Mouse (Mus musculus): ENCODE measurements around the gene Zbtb48. TPM values are rescaled to one million over a fixed set of nuclear protein-coding genes. Genes with fewer than 3 reads are reported as not detected.

The Zbtb48 gene
- polyA plus RNA-seq, 1 experiment from 2014 or later: 18.1 TPM

DNA sequence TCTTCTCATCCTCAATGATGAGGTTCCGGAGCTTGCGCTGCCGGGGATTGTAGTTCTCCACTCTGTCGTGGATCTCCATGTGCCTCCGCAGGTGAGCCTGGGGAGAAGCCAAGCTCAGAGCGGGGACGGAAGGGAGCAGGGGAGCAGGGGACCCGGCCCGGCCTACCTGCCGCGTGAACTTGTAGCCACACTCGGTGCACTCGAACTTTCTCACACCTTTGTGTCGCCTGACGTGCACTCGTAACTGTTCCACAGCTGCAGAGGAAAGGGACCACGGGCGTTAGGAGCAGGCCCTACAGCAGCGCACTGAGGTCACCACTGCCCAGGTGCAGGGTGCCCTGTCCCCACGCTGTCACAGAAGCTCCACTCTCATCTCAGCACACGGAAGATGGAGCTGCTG, 7.4 kb downstream of the Zbtb48 start:
- Histone ChIP-seq H3K4me3 (ENCODE audit: low read length) (no peak overlapping the region), H3K36me3 (ENCODE audit: control insufficient read depth, insufficient read depth, low read length) (peaks cover 38% of the 10 kb centered on the region), H3K4me2 (ENCODE audit: low read length) (no peak overlapping the region), H3K9me3 (ENCODE audit: control insufficient read depth, low read length) (no peaks in the 10 kb centered on the region), H3K9ac (ENCODE audit: low read depth, low read length) (no peak overlapping the region), H3K27ac (ENCODE audit: low read depth, low read length) (no peak overlapping the region), H3K4me1 (ENCODE audit: control insufficient read depth, insufficient read depth, low read depth, low read length) (peaks cover 6% of the 10 kb centered on the region), H3K27me3 (replicated peaks; ENCODE audit: control insufficient read depth, insufficient read depth, low read length) (no peaks in the 10 kb centered on the region)
- WGBS: 90% methylated on average over 21 of the region's 21 CpGs
- ATAC-seq: no peak

DNA sequence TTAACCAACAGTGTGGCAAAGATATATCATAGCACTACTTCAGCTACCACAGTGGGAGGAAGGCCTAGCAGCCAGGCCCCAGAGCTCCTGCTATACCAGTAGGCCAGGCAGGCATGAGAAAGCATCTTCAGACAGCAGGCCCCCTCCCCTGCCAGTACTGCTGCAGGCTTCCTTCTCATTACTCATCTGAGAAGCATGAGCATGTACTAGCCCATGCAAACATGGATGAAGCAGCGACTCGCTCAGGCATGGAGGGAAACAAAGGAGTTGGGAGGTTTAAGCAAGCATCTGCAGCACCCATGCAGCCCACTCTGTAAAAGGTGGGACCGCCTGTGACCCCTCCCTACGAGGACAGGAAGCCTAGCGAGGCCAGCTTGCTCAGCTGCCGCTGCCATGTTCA, 8.4 kb downstream of the Zbtb48 start:
- WGBS: 89% methylated on average over 6 of the region's 6 CpGs
- no peaks in the 10 kb centered on the region for H3K9me3 ChIP-seq (ENCODE audit: control insufficient read depth, low read length)
- no peak overlapping the region for H3K4me2 ChIP-seq (ENCODE audit: low read length)
- H3K27me3 ChIP-seq (replicated peaks; ENCODE audit: control insufficient read depth, insufficient read depth, low read length): no peaks in the 10 kb centered on the region
- no peak overlapping the region for H3K4me3 ChIP-seq (ENCODE audit: low read length)
- H3K9ac ChIP-seq (ENCODE audit: low read depth, low read length): no peak overlapping the region
- peaks cover 39% of the 10 kb centered on the region for H3K36me3 ChIP-seq (ENCODE audit: control insufficient read depth, insufficient read depth, low read length)
- no peak overlapping the region for H3K27ac ChIP-seq (ENCODE audit: low read depth, low read length)
- H3K4me1 ChIP-seq (ENCODE audit: control insufficient read depth, insufficient read depth, low read depth, low read length): no peaks in the 10 kb centered on the region; the same call in 1 of the 2 replicates
- no peak for ATAC-seq

DNA sequence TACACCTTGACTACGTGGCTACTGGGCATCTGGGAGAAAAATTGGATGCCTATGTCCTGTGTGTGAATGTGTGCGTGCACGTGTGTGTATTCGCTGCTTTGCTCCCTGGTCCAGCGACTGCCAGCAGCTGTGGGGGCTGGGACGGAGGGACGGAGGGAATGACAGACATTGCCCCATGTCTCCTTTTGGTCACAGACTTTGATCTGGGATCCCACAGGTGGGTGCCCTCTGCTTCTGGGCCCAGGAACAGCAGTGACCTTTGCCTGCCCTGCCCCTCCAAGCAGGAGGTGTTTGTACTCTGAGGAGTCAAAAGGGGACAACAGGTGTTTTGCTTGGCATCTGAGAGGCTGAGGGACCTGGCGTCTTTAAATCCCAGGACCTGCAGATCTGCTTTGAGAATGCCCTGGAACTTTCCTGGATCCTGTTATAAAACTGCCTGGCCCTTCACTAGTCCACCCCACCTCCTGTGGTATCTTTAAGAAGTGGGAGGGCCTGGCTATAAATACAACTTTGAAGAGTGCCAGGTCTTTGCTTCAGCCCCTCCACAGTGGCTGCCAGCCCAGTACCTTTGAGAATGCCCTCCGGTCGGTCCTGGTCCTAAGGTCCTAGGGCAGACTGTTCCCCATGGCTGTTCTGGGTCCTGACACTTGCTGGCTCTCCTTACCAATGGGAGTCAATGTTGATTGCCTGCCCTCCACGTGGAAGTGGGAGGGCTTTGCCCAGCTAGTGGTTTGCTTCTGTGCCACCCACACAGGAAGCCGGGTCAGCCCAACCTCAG, 14.2 kb downstream of the Zbtb48 start:
- Histone ChIP-seq H3K9me3 (ENCODE audit: control insufficient read depth, low read length) (no peaks in the 10 kb centered on the region), H3K27me3 (replicated peaks; ENCODE audit: control insufficient read depth, insufficient read depth, low read length) (no peaks in the 10 kb centered on the region; the same call in none of the 2 replicates), H3K36me3 (ENCODE audit: control insufficient read depth, insufficient read depth, low read length) (peaks cover 11% of the 10 kb centered on the region; the same call in 1 of the 2 replicates), H3K4me1 (ENCODE audit: control insufficient read depth, insufficient read depth, low read depth, low read length) (peaks cover 20% of the 10 kb centered on the region), H3K27ac (ENCODE audit: low read depth, low read length) (no peak overlapping the region), H3K9ac (ENCODE audit: low read depth, low read length) (no peak overlapping the region), H3K4me2 (ENCODE audit: low read length) (no peak overlapping the region), H3K4me3 (ENCODE audit: low read length) (no peak overlapping the region)
- no peak for ATAC-seq
- 89% methylated on average over 12 of the region's 12 CpGs for WGBS

GRCm38 (mm10) chr4:152012109-152012508, 15.4 kb downstream of the Zbtb48 start:
- no peaks in the 10 kb centered on the region; the same call in none of the 2 replicates for H3K27me3 ChIP-seq (replicated peaks; ENCODE audit: control insufficient read depth, insufficient read depth, low read length)
- no peak overlapping the region for H3K27ac ChIP-seq (ENCODE audit: low read depth, low read length)
- peaks cover 29% of the 10 kb centered on the region for H3K4me1 ChIP-seq (ENCODE audit: control insufficient read depth, insufficient read depth, low read depth, low read length)
- H3K36me3 ChIP-seq (ENCODE audit: control insufficient read depth, insufficient read depth, low read length): peaks cover 11% of the 10 kb centered on the region; the same call in 1 of the 2 replicates
- no peak for ATAC-seq
- WGBS: 95% methylated on average over 16 of the region's 16 CpGs
- H3K9ac ChIP-seq (ENCODE audit: low read depth, low read length): no peak overlapping the region
- no peaks in the 10 kb centered on the region for H3K9me3 ChIP-seq (ENCODE audit: control insufficient read depth, low read length)
- H3K4me3 ChIP-seq (ENCODE audit: low read length): no peak overlapping the region
- H3K4me2 ChIP-seq (ENCODE audit: low read length): no peak overlapping the region

- Histone ChIP-seq H3K4me1 (ENCODE audit: control insufficient read depth, insufficient read depth, low read depth, low read length) (peaks cover 29% of the 10 kb centered on the region), H3K36me3 (ENCODE audit: control insufficient read depth, insufficient read depth, low read length) (peaks cover 11% of the 10 kb centered on the region; the same call in 1 of the 2 replicates), H3K27ac (ENCODE audit: low read depth, low read length) (no peak overlapping the region), H3K27me3 (replicated peaks; ENCODE audit: control insufficient read depth, insufficient read depth, low read length) (peaks cover 7% of the 10 kb centered on the region), H3K9me3 (ENCODE audit: control insufficient read depth, low read length) (no peaks in the 10 kb centered on the region), H3K4me2 (ENCODE audit: low read length) (peak overlapping the region; percentile 99), H3K9ac (ENCODE audit: low read depth, low read length) (peak overlapping the region; percentile 74), H3K4me3 (ENCODE audit: low read length) (peak overlapping the region; percentile 78)
- WGBS: 81% methylated on average over 8 of the region's 8 CpGs
- ATAC-seq: no peak
Measured at GRCm38 (mm10) chr4:152011171-152011760, 16.2 kb downstream of the Zbtb48 start.

DNA sequence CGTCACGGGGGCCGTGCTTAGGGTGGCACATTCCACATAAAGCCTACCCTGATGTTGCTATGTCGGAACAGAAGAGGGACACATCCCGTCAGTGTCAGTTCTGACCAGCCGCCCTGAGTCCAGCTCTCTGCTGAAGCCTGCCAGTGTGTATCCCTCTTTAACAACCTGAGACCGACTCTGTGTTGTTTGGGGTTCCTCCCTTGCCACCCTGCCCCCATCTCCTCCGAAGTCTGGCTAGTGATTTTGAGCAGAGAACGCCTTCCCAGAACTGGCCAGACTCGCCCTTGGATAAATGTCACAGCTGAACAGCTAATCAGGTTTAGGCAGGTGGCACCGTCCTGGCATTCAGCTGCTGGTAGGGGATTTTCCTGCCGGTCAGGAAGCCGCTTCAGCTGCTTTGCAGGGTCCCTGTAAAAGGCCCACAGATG, 16.8 kb downstream of the Zbtb48 start:
- H3K36me3 ChIP-seq (ENCODE audit: control insufficient read depth, insufficient read depth, low read length): peaks cover 9% of the 10 kb centered on the region; the same call in 1 of the 2 replicates
- H3K4me3 ChIP-seq (ENCODE audit: low read length): peak overlapping the region; percentile 78
- peak overlapping the region; percentile 99 for H3K4me2 ChIP-seq (ENCODE audit: low read length)
- H3K4me1 ChIP-seq (ENCODE audit: control insufficient read depth, insufficient read depth, low read depth, low read length): peaks cover 29% of the 10 kb centered on the region
- H3K9me3 ChIP-seq (ENCODE audit: control insufficient read depth, low read length): no peaks in the 10 kb centered on the region
- WGBS: 10% methylated on average over 13 of the region's 13 CpGs
- ATAC-seq: no peak
- peak overlapping the region; percentile 74 for H3K9ac ChIP-seq (ENCODE audit: low read depth, low read length)
- H3K27ac ChIP-seq (ENCODE audit: low read depth, low read length): no peak overlapping the region
- H3K27me3 ChIP-seq (replicated peaks; ENCODE audit: control insufficient read depth, insufficient read depth, low read length): peaks cover 8% of the 10 kb centered on the region

DNA sequence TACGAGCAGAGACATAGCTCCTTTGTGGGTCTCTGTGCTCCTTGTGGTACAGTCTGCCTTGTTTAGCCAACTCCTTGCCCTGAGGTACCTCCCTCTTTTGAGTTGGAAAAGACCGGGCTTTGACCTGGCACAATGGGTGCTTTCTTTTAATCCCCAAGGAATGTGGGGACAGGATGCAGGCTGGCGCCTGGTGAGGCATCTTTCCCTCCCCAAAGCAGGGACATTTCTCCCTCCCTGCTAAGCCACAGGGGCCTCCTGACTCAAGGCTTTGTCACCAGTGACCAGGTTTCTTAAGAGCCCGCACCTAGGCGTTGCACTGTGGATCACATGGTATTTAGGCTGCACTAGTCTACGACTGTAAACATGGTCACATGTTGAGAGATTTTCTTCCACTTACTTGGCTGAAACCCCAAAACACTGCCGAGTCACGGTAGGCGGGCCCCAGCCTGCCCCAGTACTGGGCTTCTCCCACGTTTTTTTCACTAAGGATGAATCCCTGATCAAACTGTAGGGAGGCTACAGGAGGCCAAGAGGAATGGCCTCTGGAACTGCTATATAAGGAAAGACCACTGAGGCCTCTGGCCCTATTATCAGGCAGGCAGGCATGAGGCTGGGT, 17.3 kb downstream of the Zbtb48 start:
- H3K9ac ChIP-seq (ENCODE audit: low read depth, low read length): peak overlapping the region; percentile 74
- peaks cover 29% of the 10 kb centered on the region for H3K4me1 ChIP-seq (ENCODE audit: control insufficient read depth, insufficient read depth, low read depth, low read length)
- WGBS: 2% methylated on average over 10 of the region's 10 CpGs
- peak overlapping the region; percentile 78 for H3K4me3 ChIP-seq (ENCODE audit: low read length)
- peak overlapping the region; percentile 99 for H3K4me2 ChIP-seq (ENCODE audit: low read length)
- peaks cover 4% of the 10 kb centered on the region; the same call in 1 of the 2 replicates for H3K36me3 ChIP-seq (ENCODE audit: control insufficient read depth, insufficient read depth, low read length)
- H3K27me3 ChIP-seq (replicated peaks; ENCODE audit: control insufficient read depth, insufficient read depth, low read length): peaks cover 8% of the 10 kb centered on the region
- H3K9me3 ChIP-seq (ENCODE audit: control insufficient read depth, low read length): no peaks in the 10 kb centered on the region
- no peak overlapping the region for H3K27ac ChIP-seq (ENCODE audit: low read depth, low read length)
- 0 out of 2 replicates have a peak, but pooled peaks have one; percentile 10 for ATAC-seq

- Histone ChIP-seq H3K9me3 (ENCODE audit: control insufficient read depth, low read length) (no peaks in the 10 kb centered on the region), H3K4me2 (ENCODE audit: low read length) (peak overlapping the region; percentile 99), H3K36me3 (ENCODE audit: control insufficient read depth, insufficient read depth, low read length) (no peaks in the 10 kb centered on the region), H3K4me3 (ENCODE audit: low read length) (peak overlapping the region; percentile 78), H3K27ac (ENCODE audit: low read depth, low read length) (peak overlapping the region; percentile 82), H3K9ac (ENCODE audit: low read depth, low read length) (peak overlapping the region; percentile 74), H3K27me3 (replicated peaks; ENCODE audit: control insufficient read depth, insufficient read depth, low read length) (peaks cover 8% of the 10 kb centered on the region), H3K4me1 (ENCODE audit: control insufficient read depth, insufficient read depth, low read depth, low read length) (peaks cover 29% of the 10 kb centered on the region)
- peak; percentile 77 for ATAC-seq
- WGBS: under 1% methylated on average over 79 of the region's 115 CpGs
Measured at GRCm38 (mm10) chr4:152009076-152010051, 18.1 kb downstream of the Zbtb48 start.
